Mouse (Mus musculus) bone marrow, adult 2 months (tissue): ENCODE data around the gene Atp5f1. TPM values are rescaled to one million over a fixed set of nuclear protein-coding genes. Genes with fewer than 3 reads are reported as not detected.
A peak's percentile ranks its signal among the peaks of the same experiment; 100 is the strongest.

Source experiments
- H3K27ac ChIP-seq: fragments of 200-500 bp; 2 replicates; pipeline ENCODE4 v1.5.1; 2012; ENCODE audit warnings: low read depth, mild to moderate bottlenecking, control low read depth, inconsistent platforms, low read length; ENCODE audit not compliant: control insufficient read depth, poor library complexity, insufficient read depth
- H3K4me1 ChIP-seq: fragments of 200-500 bp; 2 replicates; pipeline ENCODE4 v1.6.1; 2011; ENCODE audit warnings: low read length; ENCODE audit not compliant: control insufficient read depth, insufficient read depth
- H3K4me3 ChIP-seq: fragments of 200-500 bp; replicated peaks from 2 replicates; pipeline ENCODE3; 2011; ENCODE audit warnings: mild to moderate bottlenecking, low read depth, low read length, control low read depth; ENCODE audit not compliant: control insufficient read depth
- CTCF ChIP-seq: fragments of 200-500 bp; IDR thresholded peaks from 2 replicates; pipeline ENCODE4 v1.5.1; 2011; ENCODE audit warnings: low read length, control low read depth; ENCODE audit not compliant: control insufficient read depth, insufficient read depth
- POLR2A ChIP-seq: fragments of 200-500 bp; IDR thresholded peaks from 2 replicates; pipeline ENCODE4 v1.6.1; 2011; ENCODE audit warnings: low read depth, mild to moderate bottlenecking, control low read depth, low read length, borderline replicate concordance; ENCODE audit not compliant: control insufficient read depth
- WGBS: fragments of 180-500 bp; shearing (Covaris S2); methylation state at CpG from one replicate; pipeline ENCODE4 v1.1.7; 2018; 5-methylcytosine and 5-hydroxymethylcytosine counted together
- polyA plus RNA-seq: library from polyadenylated mRNA; stranded (reverse); fragments of >200 nt; gene quantifications from 2 replicates; pipeline ENCODE4 v1.2.4, GENCODE M21; 2011; ENCODE audit warnings: low replicate concordance; ENCODE audit not compliant: missing spikeins, insufficient read depth, insufficient read length

The Atp5f1 gene
- polyA plus RNA-seq, 1 experiment = 184 TPM

DNA sequence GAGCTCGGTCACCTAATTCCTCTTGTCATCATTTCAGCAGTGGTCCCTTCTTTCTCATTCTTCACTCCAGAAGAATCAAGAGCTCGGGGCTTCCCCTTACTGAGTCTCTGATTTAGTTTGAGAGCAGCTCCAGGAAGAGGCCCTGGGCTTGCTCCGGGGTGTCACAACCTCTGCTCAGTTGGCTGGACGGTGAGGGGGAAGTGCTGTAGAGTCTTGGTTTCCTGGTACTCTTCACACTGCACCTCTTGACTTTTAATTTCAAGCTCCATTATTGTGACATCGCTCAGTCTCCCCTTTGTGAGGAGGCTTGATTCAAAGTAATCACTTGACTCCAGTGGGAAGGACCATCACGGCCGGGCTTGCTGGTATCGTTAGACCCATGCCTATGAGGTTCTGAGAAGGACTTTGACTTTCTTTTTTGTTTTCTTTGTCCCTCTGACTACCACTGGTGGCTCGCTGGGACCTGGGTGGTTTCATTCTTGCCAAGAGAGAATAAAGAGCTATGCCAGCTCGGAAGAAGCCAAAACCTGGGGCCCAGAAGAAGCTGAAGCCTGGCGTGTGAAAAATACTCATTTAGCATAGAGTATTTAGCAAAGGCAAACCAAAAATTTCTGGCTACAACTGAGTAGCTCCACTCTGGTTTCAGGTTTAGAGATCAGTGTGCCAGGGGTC is 49.2 kb downstream of the Atp5f1 start:
- Histone ChIP-seq H3K4me3 (peak overlapping the region; percentile 36), H3K27ac (peak overlapping the region; percentile 53)
- 8% methylated on average over 11 of the region's 11 CpGs for WGBS

DNA sequence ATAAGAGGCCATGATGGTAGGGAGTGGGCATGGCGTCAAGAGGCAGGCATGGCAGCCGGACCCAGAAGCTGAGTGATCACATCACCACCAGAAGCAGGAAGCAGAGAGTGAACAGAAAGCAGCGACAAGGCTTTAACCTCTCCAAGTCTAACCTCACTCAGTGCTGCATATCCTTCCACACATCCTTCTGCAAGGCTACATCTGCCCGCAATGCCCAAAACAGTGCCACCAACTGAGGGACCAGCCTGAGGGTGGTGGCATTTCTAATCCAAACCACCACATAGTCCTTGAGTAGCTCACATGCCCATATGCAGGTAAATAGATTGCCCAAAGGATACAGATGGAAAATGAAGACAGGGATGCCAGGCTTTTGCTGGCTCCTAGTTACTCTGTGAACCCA is 50.9 kb downstream of the Atp5f1 start:
- Histone ChIP-seq H3K4me3 (no peak overlapping the region), H3K4me1 (peaks cover 9% of the 10 kb centered on the region), H3K27ac (no peak overlapping the region)
- 72% methylated on average over 4 of the region's 4 CpGs for WGBS
- TF ChIP-seq CTCF (no peak), POLR2A (no peak)

More for the DNA sequence above, 49.2 kb downstream of the Atp5f1 start:
- TF ChIP-seq CTCF (no peak), POLR2A (no peak)
- H3K4me1 ChIP-seq = peaks cover 6% of the 10 kb centered on the region

DNA sequence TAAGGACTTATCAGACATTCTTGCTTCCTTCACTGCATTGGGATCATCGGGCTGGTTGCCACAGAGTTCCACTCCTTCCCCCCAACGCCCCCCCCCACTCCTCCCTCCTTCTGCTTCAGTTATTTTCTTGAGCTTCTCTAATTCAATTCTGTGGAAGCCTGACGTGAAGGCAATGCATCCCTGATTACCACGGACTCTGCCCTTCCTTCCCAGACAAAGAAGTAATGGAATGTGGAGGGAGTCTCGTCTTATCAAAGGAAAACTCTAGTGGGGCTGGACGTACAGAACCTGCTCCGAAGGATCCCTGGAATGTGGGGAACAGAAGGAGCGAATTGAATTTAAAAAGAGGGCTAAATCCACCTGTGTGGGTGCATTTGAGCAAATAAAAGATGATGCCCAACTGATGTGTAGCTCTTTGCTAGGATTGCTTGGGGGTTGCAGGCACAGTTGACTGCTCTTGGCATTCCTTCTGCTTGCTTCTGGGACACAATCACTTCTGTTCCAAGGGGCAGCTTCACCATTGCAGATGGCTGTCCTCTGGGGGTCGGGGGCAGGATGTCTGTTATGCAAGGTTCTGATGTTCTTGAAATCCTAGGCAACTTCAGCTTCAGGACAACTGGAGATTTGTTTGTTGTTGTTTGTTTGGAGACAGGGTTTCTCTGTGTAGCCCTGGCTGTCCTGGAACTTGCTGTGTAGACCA is 51.8 kb downstream of the Atp5f1 start:
- H3K4me3 ChIP-seq = no peak overlapping the region
- H3K27ac ChIP-seq = no peak overlapping the region
- 57% methylated on average over 9 of the region's 9 CpGs for WGBS
- TF ChIP-seq CTCF (no peak), POLR2A (no peak)
- peaks cover 8% of the 10 kb centered on the region for H3K4me1 ChIP-seq

DNA sequence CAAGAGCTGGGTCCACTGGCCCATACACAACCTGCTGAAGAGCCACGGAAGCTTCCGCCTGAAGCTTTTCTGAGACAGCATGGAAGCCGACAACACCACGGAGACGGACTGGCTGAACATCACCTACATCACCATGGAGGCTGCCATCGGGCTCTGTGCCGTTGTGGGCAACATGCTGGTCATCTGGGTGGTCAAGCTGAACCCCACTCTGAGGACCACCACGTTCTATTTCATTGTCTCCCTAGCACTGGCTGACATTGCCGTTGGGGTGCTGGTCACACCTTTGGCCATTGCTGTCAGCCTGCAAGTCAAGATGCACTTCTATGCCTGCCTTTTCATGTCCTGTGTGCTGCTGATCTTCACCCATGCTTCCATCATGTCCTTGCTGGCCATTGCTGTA is 55.2 kb downstream of the Atp5f1 start:
- WGBS = 82% methylated on average over 9 of the region's 9 CpGs
- peak overlapping the region; percentile 46 for H3K27ac ChIP-seq
- H3K4me3 ChIP-seq = peak overlapping the region; percentile 22
- TF ChIP-seq POLR2A = no peak
- TF ChIP-seq CTCF = no peak
- H3K4me1 ChIP-seq = peaks cover 4% of the 10 kb centered on the region

DNA sequence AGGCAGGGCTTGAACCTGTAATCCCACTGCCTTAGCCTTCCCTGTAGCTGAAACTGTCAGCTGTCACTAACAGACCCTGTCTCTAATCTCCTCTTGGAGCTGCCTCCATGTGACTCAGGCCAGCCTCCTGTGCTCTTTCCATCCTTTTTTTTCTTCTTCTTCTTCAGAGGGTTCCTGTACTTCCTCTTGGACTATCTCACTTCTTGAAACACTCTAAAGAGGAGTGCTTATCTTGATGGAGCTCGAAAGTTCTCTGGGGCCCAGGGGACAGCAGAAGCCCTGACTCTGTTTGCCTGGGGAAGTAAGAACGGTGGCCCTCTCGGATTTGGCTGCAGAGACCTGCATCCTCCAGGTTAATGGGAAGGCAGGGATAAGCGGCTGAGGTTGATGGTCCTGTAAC is 55.7 kb downstream of the Atp5f1 start:
- Histone ChIP-seq H3K4me1 (peaks cover 6% of the 10 kb centered on the region), H3K4me3 (no peak overlapping the region), H3K27ac (peak overlapping the region; percentile 46)
- WGBS = 24% methylated on average over 4 of the region's 4 CpGs
- no peak for TF ChIP-seq CTCF
- no peak for TF ChIP-seq POLR2A

DNA sequence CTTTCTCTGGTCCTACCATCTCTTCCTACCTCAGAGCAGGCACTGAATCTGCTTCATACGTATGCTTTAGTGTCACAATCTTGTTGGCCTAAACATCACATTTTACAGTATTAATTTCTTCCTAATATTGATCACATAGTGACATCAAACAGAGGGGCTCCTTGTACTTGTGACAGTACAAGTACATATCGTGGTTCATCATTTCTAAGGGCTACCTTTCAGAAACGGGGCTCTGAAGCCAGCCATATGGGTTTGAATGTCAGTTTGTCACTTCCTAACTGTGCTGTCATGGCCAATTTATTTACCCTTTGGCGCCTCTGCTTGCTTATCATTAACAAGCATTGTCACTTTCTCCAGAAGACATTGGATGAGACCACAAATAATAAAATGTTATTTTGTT is 58.4 kb downstream of the Atp5f1 start:
- no peak for TF ChIP-seq CTCF
- no peak for TF ChIP-seq POLR2A
- no peak overlapping the region for H3K27ac ChIP-seq
- peaks cover 6% of the 10 kb centered on the region; the same call in 1 of the 2 replicates for H3K4me1 ChIP-seq
- 76% methylated on average over 4 of the region's 4 CpGs for WGBS
- no peak overlapping the region for H3K4me3 ChIP-seq

DNA sequence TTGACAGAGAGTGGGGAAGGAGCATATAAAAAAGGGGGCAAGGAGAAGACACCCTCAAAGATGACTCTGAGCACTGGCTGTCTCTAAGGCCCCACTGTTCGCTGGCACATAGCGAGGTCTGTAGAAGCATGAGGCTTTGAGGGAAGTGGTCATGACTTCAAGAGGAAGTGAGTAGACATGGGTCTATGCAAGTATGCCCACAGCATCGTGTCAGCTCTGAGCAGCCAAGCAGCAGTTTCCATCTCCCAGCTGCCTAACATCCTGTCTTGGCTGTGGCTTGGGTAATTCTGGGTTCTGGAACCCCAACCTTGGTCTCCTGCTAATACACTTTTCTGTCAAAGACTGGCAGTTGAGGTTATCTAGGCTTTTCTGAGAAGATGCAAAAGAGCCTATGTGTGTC is 59.2 kb downstream of the Atp5f1 start:
- TF ChIP-seq POLR2A = no peak
- TF ChIP-seq CTCF = no peak
- Histone ChIP-seq H3K27ac (peak overlapping the region; percentile 49), H3K4me1 (peaks cover 6% of the 10 kb centered on the region; the same call in 1 of the 2 replicates), H3K4me3 (no peak overlapping the region)
- 4% methylated on average over 3 of the region's 3 CpGs for WGBS

DNA sequence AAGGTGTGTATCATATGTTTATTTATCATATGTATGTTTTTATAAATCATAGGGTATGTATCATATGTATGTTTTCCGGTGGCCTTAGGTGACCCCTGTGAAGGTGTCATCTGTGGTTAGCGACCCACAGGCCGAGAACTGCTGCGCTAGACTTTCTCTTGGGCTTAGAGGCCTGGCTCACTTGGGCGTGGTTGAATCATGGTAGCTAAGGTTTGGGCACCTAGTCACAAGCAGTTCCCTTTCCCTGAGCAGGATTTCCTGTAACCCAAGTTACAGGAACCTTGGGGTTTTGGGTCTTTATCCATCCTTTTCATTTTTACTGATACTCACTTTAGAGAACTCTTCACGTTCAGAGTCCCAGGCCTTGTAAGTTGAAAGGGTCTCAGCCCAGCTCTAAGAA is 59.6 kb downstream of the Atp5f1 start:
- Histone ChIP-seq H3K4me1 (peaks cover 8% of the 10 kb centered on the region; the same call in 1 of the 2 replicates), H3K27ac (peak overlapping the region; percentile 49), H3K4me3 (no peak overlapping the region)
- TF ChIP-seq POLR2A = no peak
- no peak for TF ChIP-seq CTCF
- WGBS = 26% methylated on average over 6 of the region's 6 CpGs
